Mouse (Mus musculus): ENCODE data around the gene Grap.
"Not testable (repeated sequence)": the region's sequence is repeated elsewhere in the genome, so short reads cannot be mapped to it uniquely, and the experiment has no call there.

Gene Grap

DNA sequence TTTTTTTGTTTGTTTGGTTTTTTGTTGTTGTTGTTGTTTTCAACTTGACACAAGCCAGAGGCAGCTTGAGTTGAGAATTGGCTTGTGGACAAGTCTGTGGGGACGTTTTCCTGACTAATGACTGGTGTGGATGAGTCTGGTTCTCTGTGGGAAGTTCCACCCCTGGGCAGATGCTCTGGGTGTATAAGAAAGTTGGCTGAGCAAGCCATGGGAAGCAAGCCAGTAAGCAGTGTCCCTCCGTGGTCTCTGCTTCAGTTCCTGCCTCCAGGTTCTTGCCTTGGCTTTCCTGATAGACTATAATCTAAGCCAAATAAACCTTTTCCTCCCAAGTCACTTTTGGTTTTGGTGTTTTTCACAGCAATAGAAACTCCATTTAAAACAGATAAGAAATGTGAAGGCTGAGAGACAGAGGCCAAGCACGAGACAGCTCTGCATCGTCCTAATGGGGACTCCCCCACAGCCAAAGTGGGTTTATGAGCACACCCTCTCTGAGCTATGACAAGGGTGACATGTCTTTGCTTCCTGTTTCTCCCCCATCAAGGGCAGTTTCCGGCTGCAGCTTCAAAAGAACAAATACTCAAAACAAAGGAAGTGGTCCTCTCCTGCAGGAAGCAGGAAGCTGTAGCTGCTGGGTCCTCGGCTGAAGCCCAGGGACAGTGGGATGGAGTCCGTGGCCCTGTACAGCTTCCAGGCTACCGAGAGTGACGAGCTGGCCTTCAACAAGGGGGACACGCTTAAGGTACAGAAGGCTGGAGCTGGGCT, at the start of gene Grap:
Grap (plus strand) TSS at position 580 of the 762 bp plus-strand sequence.
- no peak for DNase-seq (ENCODE audit: low spot score in 2 of 2)

DNA sequence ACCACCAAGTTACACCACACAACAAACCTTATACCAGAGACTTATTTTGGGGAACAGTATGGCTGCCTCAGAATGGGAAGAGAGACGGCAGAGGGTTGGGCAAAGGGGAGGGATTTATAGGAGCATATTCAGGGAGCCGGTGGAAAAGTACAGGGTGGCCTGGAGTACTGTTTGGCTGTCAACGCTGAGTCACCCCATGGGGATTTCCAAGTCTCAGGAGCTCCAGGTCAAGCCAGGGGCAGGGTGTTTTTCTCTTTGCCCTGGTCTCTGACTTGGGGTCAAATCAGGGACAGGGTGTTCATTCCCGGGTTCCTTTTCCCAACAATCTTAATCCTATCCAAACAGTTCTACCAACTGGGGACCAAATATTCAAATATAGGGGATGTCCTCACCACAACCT, 45.0 kb upstream of the Grap start:
- DNase-seq (ENCODE audit: low spot score in 2 of 2): no peak

DNA sequence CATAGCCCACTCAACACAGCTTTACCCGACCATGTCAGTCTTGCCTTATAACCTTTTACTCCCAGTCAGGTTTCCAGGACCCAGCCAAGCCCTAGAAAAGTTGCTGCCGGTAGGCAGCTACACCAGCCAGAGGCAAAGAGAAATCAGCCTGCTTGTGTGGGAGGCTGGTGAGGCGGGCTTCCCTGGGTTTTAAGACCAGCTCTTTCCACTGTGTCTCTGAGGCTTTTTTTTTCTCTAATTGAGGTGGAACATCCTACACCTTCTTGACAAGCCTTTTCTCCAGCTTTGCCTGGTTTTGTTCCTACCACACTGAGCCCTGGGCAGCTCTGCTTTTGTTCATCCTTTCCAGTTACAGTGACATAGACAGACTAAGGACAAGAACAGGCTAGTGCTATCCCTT, 41.9 kb upstream of the Grap start:
- no peak for DNase-seq (ENCODE audit: low spot score in 2 of 2)

DNA sequence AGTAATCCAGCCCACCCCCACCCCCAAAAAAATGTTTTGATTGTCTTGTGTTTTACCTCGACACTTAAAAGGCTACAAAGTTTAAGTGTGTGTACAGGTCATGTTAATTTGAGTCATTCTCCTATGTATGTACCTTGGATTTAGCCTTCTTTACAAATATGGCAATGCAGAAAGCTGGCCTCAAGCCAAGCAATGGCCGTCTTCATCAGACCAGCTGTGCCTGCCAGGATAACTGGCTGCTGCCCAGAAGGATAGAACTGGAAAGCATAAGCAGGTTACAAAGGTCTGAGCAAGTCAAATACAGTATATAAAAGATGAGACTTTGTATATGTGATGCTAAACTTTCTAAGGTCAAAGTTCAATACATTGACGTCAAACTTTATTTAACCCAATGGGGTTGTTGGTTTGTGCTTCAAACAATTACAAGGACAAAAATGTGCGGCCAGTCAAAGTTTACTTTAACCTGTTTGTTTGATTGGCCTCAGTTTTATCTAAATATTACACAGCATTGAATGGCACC, 40.9 kb upstream of the Grap start:
- no peak for DNase-seq (ENCODE audit: low spot score in 2 of 2)

DNA sequence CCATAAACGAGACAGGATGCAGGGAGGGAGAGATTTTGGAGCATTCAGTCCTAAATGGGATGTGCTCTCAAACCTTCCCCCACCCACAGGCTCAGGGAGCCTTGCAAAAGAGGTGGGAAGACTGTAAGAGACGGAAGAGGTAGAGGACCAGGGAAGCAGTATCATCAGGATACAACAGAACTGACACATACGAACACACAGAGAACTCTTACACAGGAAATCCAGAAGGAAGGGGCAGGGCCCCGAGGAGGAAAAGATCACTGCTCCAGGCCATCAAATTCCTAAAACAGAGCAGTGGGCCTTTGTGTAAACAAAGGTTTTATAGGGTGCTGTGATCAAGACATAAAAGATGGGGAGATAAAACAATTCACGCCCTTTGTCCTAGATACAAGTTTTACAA, 38.7 kb upstream of the Grap start:
- no peak for DNase-seq (ENCODE audit: low spot score in 2 of 2)

DNA sequence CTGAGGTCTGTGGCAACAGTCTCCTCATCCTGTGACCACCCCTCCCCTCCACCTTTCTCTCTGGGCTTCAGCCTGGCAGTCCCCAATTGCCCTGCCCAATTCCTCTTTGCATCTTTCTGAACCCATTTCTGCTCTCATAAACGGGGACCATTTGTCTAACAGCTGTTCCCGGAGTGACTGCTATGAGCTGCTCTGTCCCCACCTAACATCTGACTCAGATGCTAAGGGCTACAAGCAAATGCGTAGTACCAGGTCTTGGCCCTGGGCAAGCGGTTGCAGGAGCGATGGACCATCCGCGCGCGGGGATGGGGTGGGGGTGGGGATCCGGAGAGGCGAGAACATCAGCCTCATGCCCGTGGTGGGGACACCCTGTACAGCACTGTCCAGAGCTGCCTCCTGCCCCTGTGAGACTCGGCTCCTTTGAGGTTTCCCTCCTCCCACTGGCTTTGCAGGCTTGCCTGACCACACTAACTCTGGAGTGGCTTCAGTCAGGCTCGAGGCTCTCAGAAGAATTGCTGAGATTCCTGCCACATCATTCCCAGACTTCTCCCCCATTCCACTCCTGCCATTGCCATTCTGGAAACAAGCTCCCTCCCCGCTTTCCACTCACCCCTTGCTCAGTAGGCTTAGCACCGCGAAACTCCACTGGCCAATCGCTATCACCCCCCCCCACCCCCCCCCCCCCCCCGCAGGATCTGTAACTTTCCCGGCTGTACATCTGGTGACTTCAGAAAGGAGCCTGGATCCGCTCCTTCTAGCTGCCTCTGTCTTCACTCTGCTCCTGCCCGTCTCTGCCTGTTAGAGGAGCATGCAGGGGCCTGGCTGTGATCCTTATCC, 37.2 kb upstream of the Grap start:
- no peak for DNase-seq (ENCODE audit: low spot score in 2 of 2)

DNA sequence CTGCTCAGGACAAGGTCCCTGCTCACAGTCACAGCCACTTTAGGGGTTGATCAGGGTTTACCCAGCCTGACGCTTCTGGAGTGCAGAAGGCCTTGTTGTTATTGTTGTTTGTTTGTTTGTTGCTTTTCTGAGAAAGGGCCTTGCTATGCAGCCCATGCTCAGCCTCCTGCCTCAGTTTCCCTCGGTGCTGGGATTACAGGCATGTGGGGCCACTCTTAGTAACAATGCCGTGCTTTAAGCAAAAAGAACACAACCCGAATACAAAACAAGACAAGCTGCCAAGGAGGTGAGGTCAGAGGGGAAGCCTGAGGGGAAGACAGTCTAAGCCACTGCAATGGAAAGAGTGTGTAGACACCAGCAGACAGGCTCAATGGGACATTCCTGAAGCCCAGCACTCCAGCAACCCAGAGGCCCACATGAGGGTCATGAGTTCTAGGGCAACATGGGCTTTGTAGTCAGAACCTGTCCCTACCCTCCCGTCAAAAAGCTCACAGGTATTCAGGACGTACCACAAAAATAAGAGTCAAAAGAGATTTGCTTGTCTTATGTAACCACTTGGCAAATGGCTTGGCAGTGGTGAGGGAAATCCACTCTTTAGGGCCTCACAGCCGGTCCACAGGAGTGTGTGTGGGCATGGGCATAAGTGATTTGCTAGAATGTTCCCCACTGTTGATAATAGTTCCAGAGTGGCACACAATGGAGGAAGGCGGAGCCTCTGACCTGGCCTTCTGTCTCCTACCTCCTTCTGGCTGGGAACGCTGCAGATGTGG, 36.4 kb upstream of the Grap start:
- no peak for DNase-seq (ENCODE audit: low spot score in 2 of 2)

DNA sequence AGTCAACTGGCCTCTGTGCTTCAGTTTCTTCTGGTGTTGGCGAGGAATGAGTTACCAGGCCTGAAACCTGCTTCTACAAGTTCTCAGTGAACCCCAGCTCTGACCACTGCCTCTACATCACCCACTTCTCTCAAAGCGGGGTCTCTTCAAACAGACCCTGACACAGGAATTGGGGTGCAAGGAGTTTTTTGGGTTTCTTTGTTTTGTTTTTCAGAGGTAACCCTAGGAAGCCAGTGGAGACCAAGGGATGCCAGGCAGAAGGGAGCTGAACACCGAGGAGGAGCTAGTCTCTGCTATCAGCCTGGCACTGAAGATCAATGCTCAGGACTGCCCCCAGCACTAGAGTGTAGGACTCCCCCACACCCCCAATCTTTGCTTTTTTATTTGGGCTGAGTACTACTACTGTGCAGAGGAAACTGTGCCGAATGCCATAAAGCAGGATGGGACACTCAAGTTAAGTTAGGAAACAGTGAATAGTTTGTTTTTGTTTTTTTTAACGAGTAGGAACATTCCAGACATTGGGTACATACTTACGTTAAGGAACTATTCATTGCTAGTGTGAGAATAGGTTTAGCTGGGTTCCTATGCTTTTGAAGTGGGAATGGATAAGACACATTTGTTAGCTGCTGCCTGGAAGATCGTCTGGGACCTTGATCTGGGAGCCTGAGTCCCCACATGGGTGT, 35.6 kb upstream of the Grap start:
- DNase-seq (ENCODE audit: low spot score in 2 of 2): no peak

DNA sequence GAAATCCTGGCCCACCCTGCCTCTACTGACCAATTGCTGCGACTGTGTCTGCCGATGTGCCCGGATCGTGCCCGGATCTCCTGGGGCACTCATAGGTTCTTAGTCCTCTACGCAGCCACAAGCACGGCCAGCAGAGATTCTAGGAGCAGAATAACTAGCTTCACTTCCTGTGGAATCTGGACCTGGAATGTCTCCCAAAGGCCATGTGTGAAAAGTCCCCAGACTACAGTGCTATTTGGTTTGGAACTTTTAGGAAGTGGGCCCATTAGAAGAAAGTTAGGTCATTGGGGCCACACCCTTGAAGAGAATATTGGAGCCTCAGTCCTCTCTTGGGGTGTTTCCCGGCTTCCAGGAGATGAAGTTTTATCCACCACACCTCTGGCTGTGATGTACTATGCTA, 34.9 kb upstream of the Grap start:
- no peak for DNase-seq (ENCODE audit: low spot score in 2 of 2)

DNA sequence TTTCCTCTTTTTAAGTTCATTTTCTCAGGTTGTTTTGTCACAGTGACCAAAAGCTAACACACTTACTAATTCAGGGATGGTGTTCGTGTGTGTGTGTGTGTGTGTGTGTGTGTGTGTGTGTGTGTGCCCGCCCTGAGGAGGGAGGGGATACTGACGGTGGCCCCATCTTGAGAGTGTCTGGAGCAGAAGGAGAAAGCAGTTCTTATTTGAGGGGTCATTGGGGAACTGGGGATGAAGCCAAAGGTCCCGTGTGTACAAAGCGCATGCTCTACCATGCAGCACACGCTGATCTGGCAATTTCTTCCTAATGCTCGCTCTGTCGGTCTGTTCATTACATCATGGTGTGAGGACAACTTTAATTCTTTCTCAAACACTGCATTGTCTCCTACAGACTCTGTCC, 34.5 kb upstream of the Grap start:
- DNase-seq (ENCODE audit: low spot score in 2 of 2): no peak

DNA sequence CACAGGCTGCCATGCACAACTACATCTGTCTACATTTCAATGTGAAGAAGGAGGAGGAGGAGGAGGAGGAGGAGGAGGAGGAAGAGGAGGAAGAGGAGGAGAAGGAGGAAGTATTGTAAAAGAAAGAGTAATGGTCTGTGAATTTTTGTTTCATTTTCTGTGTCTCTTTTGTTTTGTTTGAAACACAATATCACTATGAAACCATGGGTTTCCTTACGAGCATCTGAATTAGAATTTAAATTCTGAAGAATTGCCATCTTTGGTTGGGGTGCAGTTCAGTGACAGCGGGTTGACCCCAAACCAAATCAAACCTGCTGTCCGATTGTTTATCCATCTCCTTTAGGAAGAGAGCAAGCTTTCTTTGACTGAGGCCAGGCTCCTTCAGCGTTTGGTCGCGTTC, 33.7 kb upstream of the Grap start:
- DNase-seq (ENCODE audit: low spot score in 2 of 2): no peak

DNA sequence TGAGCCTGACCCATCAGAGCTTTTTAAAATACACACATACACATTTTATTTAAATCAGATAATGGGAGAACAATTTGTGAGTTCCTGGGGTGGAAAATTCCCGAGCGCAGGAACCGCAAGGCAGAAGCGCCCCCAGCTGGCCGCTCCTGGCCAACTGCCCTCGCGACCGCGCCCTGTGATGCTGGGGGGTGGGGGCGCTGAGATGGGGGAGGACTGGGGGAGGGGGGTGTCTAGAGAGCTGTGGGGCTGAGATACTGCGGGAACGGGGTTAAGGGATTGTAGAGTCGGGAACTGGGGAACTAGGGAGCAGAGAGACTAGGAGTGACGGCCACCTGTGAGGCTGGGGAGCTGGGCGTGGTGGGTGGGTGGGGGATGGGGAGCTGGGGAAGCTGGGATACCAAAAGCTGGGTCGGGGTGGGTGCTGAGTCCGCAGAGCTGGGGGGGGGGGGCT, 33.2 kb upstream of the Grap start:
- DNase-seq (ENCODE audit: low spot score in 2 of 2): peak; percentile 74 to 83

DNA sequence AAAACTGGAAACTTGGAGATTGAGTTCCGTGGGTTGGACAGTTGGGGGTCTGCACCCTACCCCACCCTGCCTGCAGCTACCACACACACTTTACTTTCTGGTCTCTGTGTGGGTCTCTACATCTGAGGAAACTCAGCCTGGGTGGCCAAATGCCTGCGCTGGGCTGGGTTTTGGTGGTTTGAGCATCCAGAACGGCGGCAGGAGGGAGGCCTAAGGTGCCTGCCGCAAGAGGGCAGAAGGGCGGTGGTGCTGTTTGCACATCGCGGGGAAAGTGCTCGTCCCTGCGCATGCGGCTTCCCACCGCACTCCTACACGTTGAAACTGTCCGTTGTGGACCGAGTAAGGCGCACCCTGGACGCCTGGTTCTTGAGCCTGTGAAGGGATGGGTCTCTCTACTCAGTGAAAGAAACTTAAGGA, 32.8 kb upstream of the Grap start:
- peak; percentile 88 to 89 for DNase-seq (ENCODE audit: low spot score in 2 of 2)

DNA sequence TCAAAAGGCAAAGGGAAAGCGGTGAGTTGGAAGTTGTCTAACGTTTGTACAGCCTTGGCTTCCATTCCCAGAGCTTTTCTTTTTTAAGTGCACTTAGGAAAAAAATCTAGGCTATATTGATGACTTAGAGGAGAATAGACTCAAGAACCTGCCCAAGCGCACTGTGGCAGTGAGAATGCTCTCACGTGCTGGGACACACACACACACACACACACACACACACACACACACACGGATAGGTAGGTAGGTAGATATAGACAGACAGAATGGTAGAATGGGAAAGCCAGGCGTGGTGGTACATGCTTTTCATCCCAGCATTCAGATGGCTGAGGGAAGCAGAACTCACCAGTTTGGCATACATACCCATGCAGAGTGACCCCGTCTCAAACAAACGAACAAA, 32.3 kb upstream of the Grap start:
- no peak for DNase-seq (ENCODE audit: low spot score in 2 of 2)

DNA sequence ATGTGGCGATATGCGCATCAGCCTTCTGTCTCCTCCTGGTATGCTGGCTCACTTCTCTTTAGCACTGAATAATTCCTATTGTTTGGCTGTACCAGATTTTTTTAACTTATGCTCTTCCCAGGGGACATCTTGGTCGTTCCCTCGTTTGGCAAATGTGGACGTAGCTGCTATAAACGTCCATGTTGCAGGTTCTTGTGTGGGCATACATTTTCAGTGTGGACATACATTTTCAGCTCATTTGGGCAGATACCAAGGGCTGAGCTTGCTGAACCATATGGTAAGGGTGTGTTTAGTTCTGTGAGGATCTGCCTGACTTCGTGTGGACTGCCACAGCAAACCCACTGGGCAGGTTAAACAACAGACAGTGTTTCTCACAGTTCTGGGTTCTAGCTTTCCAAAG, 27.9 kb upstream of the Grap start:
- peak in 1 of 2 experiments; percentile 56 for DNase-seq (ENCODE audit: low spot score in 2 of 2)

DNA sequence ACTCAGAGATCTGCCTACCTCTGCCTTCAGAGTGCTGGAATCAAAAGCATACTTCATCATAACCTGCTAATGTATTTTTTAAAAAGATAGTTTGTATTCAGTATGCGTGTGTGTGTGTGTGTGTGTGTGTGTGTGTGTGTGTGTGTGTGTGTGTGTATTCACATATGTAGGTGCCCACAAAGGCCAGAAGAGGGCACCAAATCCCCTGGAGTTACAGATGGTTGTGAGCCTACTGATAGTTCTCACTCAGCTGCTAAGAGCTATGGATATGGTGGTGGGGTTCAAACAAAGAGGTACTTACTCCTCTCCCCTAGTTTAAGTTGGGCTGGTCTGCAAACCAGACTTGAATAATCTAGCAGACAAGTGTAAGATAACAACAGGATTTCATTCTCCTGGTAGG, 26.6 kb upstream of the Grap start:
- no peak for DNase-seq (ENCODE audit: low spot score in 2 of 2)

DNA sequence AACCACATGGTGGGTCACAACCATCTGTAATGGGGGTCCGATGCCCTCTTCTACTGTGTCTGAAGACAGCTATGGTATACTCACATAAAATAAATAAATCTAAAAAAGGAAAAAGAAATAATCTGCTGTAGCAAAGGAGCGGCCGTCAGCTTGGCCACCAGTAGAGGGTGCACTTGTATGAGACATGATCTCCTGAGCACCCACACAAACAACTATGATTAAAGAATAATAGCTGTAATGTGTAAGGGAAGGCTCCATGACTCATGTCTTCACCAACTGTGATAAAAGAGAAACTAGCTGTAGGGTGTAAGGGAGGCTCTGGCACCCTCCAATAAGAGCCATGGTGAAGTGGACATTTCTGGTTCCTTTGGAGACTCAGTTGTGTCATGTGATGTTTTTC, 23.4 kb upstream of the Grap start:
- DNase-seq (ENCODE audit: low spot score in 2 of 2): no peak

DNA sequence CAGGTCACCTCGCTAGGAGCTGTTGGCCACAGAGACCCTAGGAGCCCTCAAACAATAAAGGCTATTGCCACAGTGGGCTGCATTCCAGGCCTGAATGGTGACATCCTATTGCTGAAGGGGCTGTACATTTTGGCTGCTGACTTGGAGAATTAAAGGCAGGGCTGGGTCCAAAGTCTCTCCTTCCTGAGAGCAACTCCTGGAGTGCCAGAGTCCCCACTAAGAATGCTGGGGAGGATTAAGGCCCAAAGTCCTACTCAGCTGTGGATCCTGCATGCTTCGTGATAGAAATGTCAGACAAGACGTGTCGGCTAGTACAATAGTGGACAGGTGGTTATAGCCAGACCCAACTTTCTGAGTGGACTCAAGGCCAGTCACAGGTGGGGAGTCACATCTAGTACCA, 16.8 kb upstream of the Grap start:
- not testable (repeated sequence) for DNase-seq (ENCODE audit: low spot score in 2 of 2)

DNA sequence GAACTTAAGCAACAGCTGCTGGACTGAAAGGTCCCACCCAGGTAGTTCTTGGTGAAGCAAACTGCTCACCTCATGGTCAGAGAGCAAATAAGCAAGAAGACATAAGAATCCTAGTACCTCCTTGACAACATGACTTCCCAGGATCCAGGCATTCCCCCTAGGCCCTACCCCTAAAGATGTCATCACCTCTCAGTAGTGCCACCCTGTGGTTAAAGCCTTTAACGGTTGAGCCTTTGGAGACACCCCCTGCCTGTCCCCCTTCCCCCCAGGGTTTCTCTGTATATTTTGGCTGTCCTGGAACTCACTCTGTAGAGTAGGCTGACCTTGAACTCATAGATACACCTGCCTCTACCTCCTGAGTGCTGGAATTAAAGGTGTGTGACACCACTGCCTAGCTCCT, 15.7 kb upstream of the Grap start:
- DNase-seq (ENCODE audit: low spot score in 2 of 2): no peak

DNA sequence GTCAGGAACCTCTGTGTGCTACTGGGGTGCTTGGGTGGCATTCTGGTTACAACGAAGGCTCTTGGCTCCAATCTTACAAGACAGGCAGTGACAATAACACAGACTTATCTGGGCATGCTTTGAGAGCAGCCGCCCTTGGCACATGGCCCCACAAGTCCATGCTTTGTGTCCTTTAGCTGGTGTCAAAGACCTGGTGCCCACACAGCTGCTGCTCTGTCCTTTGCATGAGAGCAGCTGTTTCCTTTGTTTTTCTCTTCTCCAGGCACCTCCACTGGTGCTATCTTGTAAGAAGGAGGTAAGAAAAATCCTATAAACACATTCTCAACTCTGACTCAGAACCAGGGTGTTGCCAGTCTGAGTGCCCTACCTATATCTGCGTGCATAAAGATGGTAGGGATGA, 15.2 kb upstream of the Grap start:
- no peak for DNase-seq (ENCODE audit: low spot score in 2 of 2)

DNA sequence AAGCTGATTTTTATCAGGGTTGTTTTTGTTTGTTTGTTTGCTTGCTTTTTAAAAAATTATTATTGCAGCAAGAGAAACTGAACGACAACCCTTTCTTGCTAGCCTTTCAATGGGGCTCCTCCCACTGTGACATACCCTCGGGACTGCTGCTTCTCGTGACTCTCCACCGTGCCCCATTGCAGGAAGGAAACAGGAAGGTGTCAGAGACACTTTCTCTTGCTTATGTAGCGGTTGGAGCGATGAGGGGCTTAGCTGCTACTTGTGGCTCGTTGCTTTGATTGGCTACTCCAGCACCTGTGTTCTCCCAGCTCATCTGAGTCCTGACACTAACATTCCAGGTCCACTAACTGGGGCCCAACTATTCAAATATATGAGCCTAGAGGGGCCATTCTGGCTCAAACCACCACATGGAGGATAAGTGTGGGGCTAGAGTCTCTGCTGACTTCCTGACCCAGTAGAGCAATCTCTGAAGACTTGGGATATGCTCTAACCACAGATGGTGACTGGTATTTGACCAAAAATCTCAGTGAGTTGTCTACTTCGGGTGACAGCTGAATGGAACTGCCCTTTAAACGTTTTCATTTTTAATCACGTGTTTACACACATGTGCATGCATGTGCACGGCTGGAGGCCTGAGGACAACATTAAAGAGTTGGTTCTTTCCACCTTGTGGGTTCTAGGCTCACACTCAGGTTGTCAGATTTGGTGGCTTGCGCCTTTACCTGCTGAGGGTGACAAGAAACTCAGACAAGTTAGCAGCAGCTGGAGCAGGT, 14.1 kb upstream of the Grap start:
- no peak for DNase-seq (ENCODE audit: low spot score in 2 of 2)

All from right cerebral cortex, postnatal 10 days (tissue).